Mouse (Mus musculus) bone marrow, adult 2 months (tissue): ENCODE data around the gene Eif5. TPM values are rescaled to one million over a fixed set of nuclear protein-coding genes. Genes with fewer than 3 reads are reported as not detected.
A peak's percentile ranks its signal among the peaks of the same experiment; 100 is the strongest.

ENCODE experiments used
- H3K27ac ChIP-seq: fragments of 200-500 bp; 2 replicates; pipeline ENCODE4 v1.5.1; 2012; ENCODE audit warnings: low read depth, mild to moderate bottlenecking, control low read depth, inconsistent platforms, low read length; ENCODE audit not compliant: control insufficient read depth, poor library complexity, insufficient read depth
- H3K4me1 ChIP-seq: fragments of 200-500 bp; 2 replicates; pipeline ENCODE4 v1.6.1; 2011; ENCODE audit warnings: low read length; ENCODE audit not compliant: control insufficient read depth, insufficient read depth
- H3K4me3 ChIP-seq: fragments of 200-500 bp; replicated peaks from 2 replicates; pipeline ENCODE3; 2011; ENCODE audit warnings: mild to moderate bottlenecking, low read depth, low read length, control low read depth; ENCODE audit not compliant: control insufficient read depth
- CTCF ChIP-seq: fragments of 200-500 bp; IDR thresholded peaks from 2 replicates; pipeline ENCODE4 v1.5.1; 2011; ENCODE audit warnings: low read length, control low read depth; ENCODE audit not compliant: control insufficient read depth, insufficient read depth
- POLR2A ChIP-seq: fragments of 200-500 bp; IDR thresholded peaks from 2 replicates; pipeline ENCODE4 v1.6.1; 2011; ENCODE audit warnings: low read depth, mild to moderate bottlenecking, control low read depth, low read length, borderline replicate concordance; ENCODE audit not compliant: control insufficient read depth
- WGBS: fragments of 180-500 bp; shearing (Covaris S2); methylation state at CpG from one replicate; pipeline ENCODE4 v1.1.7; 2018; 5-methylcytosine and 5-hydroxymethylcytosine counted together
- polyA plus RNA-seq: library from polyadenylated mRNA; stranded (reverse); fragments of >200 nt; gene quantifications from 2 replicates; pipeline ENCODE4 v1.2.4, GENCODE M21; 2011; ENCODE audit warnings: low replicate concordance; ENCODE audit not compliant: missing spikeins, insufficient read depth, insufficient read length

The Eif5 gene
- polyA plus RNA-seq, 1 experiment = 257 TPM

GRCm38 (mm10) chr12:111515920-111516319, 21.9 kb upstream of the Eif5 start:
- Histone ChIP-seq H3K27ac (no peak overlapping the region; the same call in none of the 2 replicates), H3K4me1 (peaks cover 1% of the 10 kb centered on the region; the same call in 1 of the 2 replicates), H3K4me3 (no peak overlapping the region)
- 90% methylated on average over 5 of the region's 5 CpGs for WGBS
- TF ChIP-seq POLR2A = no peak
- TF ChIP-seq CTCF = no peak

GRCm38 (mm10) chr12:111516826-111517225, 21.0 kb upstream of the Eif5 start:
- TF ChIP-seq CTCF = peak; percentile 28; the same call in 1 of the 2 replicates
- TF ChIP-seq POLR2A = no peak
- no peak overlapping the region for H3K4me3 ChIP-seq
- WGBS = 35% methylated on average over 6 of the region's 6 CpGs
- H3K27ac ChIP-seq = peak overlapping the region; percentile 47
- peaks cover 1% of the 10 kb centered on the region; the same call in 1 of the 2 replicates for H3K4me1 ChIP-seq

- Histone ChIP-seq H3K27ac (peak overlapping the region; percentile 90), H3K4me3 (no peak overlapping the region), H3K4me1 (peaks cover 1% of the 10 kb centered on the region; the same call in 1 of the 2 replicates)
- TF ChIP-seq POLR2A (no peak), CTCF (no peak)
- 62% methylated on average over 4 of the region's 4 CpGs for WGBS
Observed at GRCm38 (mm10) chr12:111517901-111518300, 19.9 kb upstream of the Eif5 start.

GRCm38 (mm10) chr12:111518391-111518790, 19.4 kb upstream of the Eif5 start:
- Histone ChIP-seq H3K4me3 (no peak overlapping the region), H3K4me1 (peaks cover 1% of the 10 kb centered on the region; the same call in 1 of the 2 replicates), H3K27ac (peak overlapping the region; percentile 90)
- 81% methylated on average over 9 of the region's 9 CpGs for WGBS
- TF ChIP-seq CTCF (no peak), POLR2A (no peak)

GRCm38 (mm10) chr12:111519821-111520220, 18.0 kb upstream of the Eif5 start:
- peaks cover 4% of the 10 kb centered on the region; the same call in 1 of the 2 replicates for H3K4me1 ChIP-seq

GRCm38 (mm10) chr12:111520994-111521393, 16.8 kb upstream of the Eif5 start:
- H3K27ac ChIP-seq = no peak overlapping the region
- WGBS = 61% methylated on average over 2 of the region's 2 CpGs
- TF ChIP-seq POLR2A (no peak), CTCF (no peak)
- H3K4me1 ChIP-seq = peaks cover 3% of the 10 kb centered on the region; the same call in 1 of the 2 replicates
- no peak overlapping the region for H3K4me3 ChIP-seq

More at GRCm38 (mm10) chr12:111519821-111520220, 18.0 kb upstream of the Eif5 start:
- H3K27ac ChIP-seq = no peak overlapping the region
- TF ChIP-seq POLR2A (no peak), CTCF (no peak)
- 87% methylated on average over 5 of the region's 5 CpGs for WGBS
- no peak overlapping the region for H3K4me3 ChIP-seq

- peak overlapping the region; percentile 92 for H3K27ac ChIP-seq
- TF ChIP-seq CTCF (no peak), POLR2A (no peak)
- WGBS = 16% methylated on average over 1 of the region's 1 CpGs
Observed at GRCm38 (mm10) chr12:111524469-111524868, 13.3 kb upstream of the Eif5 start.

GRCm38 (mm10) chr12:111524883-111525282, 12.9 kb upstream of the Eif5 start:
- no peak for TF ChIP-seq POLR2A
- TF ChIP-seq CTCF = no peak
- Histone ChIP-seq H3K4me1 (peaks cover 3% of the 10 kb centered on the region; the same call in 1 of the 2 replicates), H3K4me3 (peak overlapping the region; percentile 7), H3K27ac (peak overlapping the region; percentile 92)
- 29% methylated on average over 3 of the region's 3 CpGs for WGBS

More at GRCm38 (mm10) chr12:111524469-111524868, 13.3 kb upstream of the Eif5 start:
- peaks cover 3% of the 10 kb centered on the region; the same call in 1 of the 2 replicates for H3K4me1 ChIP-seq
- no peak overlapping the region for H3K4me3 ChIP-seq

- no peak overlapping the region for H3K4me3 ChIP-seq
- H3K4me1 ChIP-seq = peaks cover 6% of the 10 kb centered on the region
- 74% methylated on average over 8 of the region's 8 CpGs for WGBS
- no peak overlapping the region for H3K27ac ChIP-seq
- TF ChIP-seq POLR2A (no peak), CTCF (no peak)
Observed at GRCm38 (mm10) chr12:111527643-111528281, 10.1 kb upstream of the Eif5 start.
